In genomic region chr7:128417226-128417929, GRCm38 (mm10) we compare ENCODE assay signal across 8 mouse cellular contexts. TPM values are rescaled to one million over a fixed set of nuclear protein-coding genes. Genes with fewer than 3 reads are reported as not detected.
A peak's percentile ranks its signal among the peaks of the same experiment; 100 is the strongest.
DNase-seq lines count a peak whose midpoint lies in the region; ATAC-seq and TF ChIP-seq lines count a peak whose summit lies in the region.

No protein-coding gene starts in this region.

- H3K27me3 ChIP-seq in hindbrain, embryonic 16.5 days (replicated peaks; ENCODE audit: control insufficient read depth, insufficient read depth, low read length) = peaks cover 10% of the 10 kb centered on the region

- no peak for TF ChIP-seq CTCF in gastrocnemius, adult 2 months (IDR thresholded peaks at IDR 0.05)
- TF ChIP-seq CTCF in bone marrow, adult 2 months (IDR thresholded peaks at IDR 0.05; ENCODE audit: control insufficient read depth, insufficient read depth, low read length) = no peak

- peak overlapping the region; percentile 78 for H3K9ac ChIP-seq in hindbrain, embryonic 16.5 days (ENCODE audit: low read depth, low read length)

- ATAC-seq in hindbrain, embryonic 16.5 days = no peak; the same call in 1 of the 2 replicates
- peak; percentile 20; the same call in 1 of the 2 replicates for ATAC-seq in megakaryocyte progenitor cell, adult 5-6 weeks (replicated peaks; ENCODE audit: poor library complexity)

- peaks cover 2% of the 10 kb centered on the region; the same call in 1 of the 2 replicates for H3K4me1 ChIP-seq in bone marrow, adult 2 months (ENCODE audit: control insufficient read depth, insufficient read depth, low read length)
- peaks cover 9% of the 10 kb centered on the region for H3K4me1 ChIP-seq in hindbrain, embryonic 16.5 days (ENCODE audit: control insufficient read depth, insufficient read depth, low read depth, low read length)

- no peaks in the 10 kb centered on the region for H3K9me3 ChIP-seq in hindbrain, embryonic 16.5 days (ENCODE audit: control insufficient read depth, low read length)

- no peak for DNase-seq in gastrocnemius, adult 2 months
- no peak for DNase-seq in gastrocnemius, postnatal 10 days
- peak; percentile 3 for DNase-seq in 3T3-L1 (ENCODE audit: low read depth, low spot score)
- no peak for DNase-seq in frontal cortex, postnatal 25 days (ENCODE audit: low spot score in 2 of 2)
- no peak for DNase-seq in adrenal gland, adult 8-10 months

- H3K27ac ChIP-seq in gastrocnemius, adult 2 months = peak overlapping the region; percentile 66
- peak overlapping the region; percentile 25; the same call in 1 of the 2 replicates for H3K27ac ChIP-seq in bone marrow, adult 2 months (ENCODE audit: control insufficient read depth, insufficient read depth, low read depth, low read length, poor library complexity)
- H3K27ac ChIP-seq in hindbrain, embryonic 16.5 days (ENCODE audit: low read depth, low read length) = no peak overlapping the region; the same call in 1 of the 2 replicates

- intact Hi-C loops in gastrocnemius, adult 2 months (cut with DNase I) = loop anchor here (5.0 kb wide), 1 partner anchor 50 kb away; no protein-coding TSS in a partner anchor

- no peaks in the 10 kb centered on the region for H3K36me3 ChIP-seq in hindbrain, embryonic 16.5 days (ENCODE audit: control insufficient read depth, insufficient read depth, low read length)

- 1% methylated on average over 32 of the region's 32 CpGs for WGBS in bone marrow, adult 2 months
- 3% methylated on average over 32 of the region's 32 CpGs for WGBS in hindbrain, embryonic 16.5 days

- H3K4me3 ChIP-seq in gastrocnemius, adult 2 months = peak overlapping the region; percentile 90
- H3K4me3 ChIP-seq in bone marrow, adult 2 months (replicated peaks; ENCODE audit: control insufficient read depth, low read depth, low read length) = peak overlapping the region; percentile 82
- peak overlapping the region; percentile 82 for H3K4me3 ChIP-seq in hindbrain, embryonic 16.5 days (ENCODE audit: low read length)

- no peak for TF ChIP-seq POLR2A in bone marrow, adult 2 months (IDR thresholded peaks at IDR 0.05; ENCODE audit: borderline replicate concordance, control insufficient read depth, low read depth, low read length)

- peak overlapping the region; percentile 97 for H3K4me2 ChIP-seq in hindbrain, embryonic 16.5 days (ENCODE audit: low read length)

RNA-seq across cellular contexts. Expression of gene Rgs10, which starts 1.2 kb away (rescaled TPM):
- 1 to 10 TPM; 2.0 to 4.8 TPM for total RNA-seq in gastrocnemius, adult 2 months (2021)
- total RNA-seq in gastrocnemius, postnatal 10 days (2021) = 10 to 100 TPM in 1 of 2 experiments, 1 to 10 TPM in 1; 9.8 to 10.3 TPM
- 89.2 and 118 TPM in 2 replicates for polyA plus RNA-seq in bone marrow, adult 2 months (2011; ENCODE audit: insufficient read depth, insufficient read length, low replicate concordance, missing spikeins)
- 69.3 and 82.4 TPM in 2 replicates for polyA plus RNA-seq in hindbrain, embryonic 16.5 days (2015; fragmentation: Nextera tagmentation; extraction: Ambion mirVana)
- 77.0 and 92.7 TPM in 2 replicates for total RNA-seq in megakaryocyte progenitor cell, adult 5-6 weeks (2015)
- total RNA-seq in megakaryocyte progenitor cell, adult 5-6 weeks (2017) = 55.4 and 83.3 TPM in 2 replicates
- total RNA-seq in adrenal gland, adult 8-10 months (2022) = 10 to 100 TPM; 10.8 to 15.5 (median 12.3) TPM

RNA-seq across cellular contexts. Expression of gene Tial1, which starts 44.1 kb away (rescaled TPM):
- total RNA-seq in gastrocnemius, adult 2 months (2021) = 10 to 100 TPM; 46.9 to 50.7 TPM
- 10 to 100 TPM; 49.4 to 65.1 TPM for total RNA-seq in gastrocnemius, postnatal 10 days (2021)
- 97.6 and 180 TPM in 2 replicates for polyA plus RNA-seq in bone marrow, adult 2 months (2011; ENCODE audit: insufficient read depth, insufficient read length, low replicate concordance, missing spikeins)
- 24.0 and 24.2 TPM in 2 replicates for polyA plus RNA-seq in hindbrain, embryonic 16.5 days (2015; fragmentation: Nextera tagmentation; extraction: Ambion mirVana)
- total RNA-seq in megakaryocyte progenitor cell, adult 5-6 weeks (2015) = 171 and 194 TPM in 2 replicates
- 53.4 and 80.2 TPM in 2 replicates for total RNA-seq in megakaryocyte progenitor cell, adult 5-6 weeks (2017)
- total RNA-seq in adrenal gland, adult 8-10 months (2022) = 100 to 1,000 TPM in 2 of 4 experiments, 10 to 100 TPM in 2; 95.2 to 109 (median 102) TPM
